Mouse (Mus musculus): ENCODE data around the gene Sh3rf3.

The Sh3rf3 gene

GRCm38 (mm10) chr10:58855199-58855751, 42.1 kb downstream of the Sh3rf3 start:
- no peak for DNase-seq

- DNase-seq: no peak
Observed at GRCm38 (mm10) chr10:58855814-58856213, 42.7 kb downstream of the Sh3rf3 start.

- DNase-seq: no peak
Observed at GRCm38 (mm10) chr10:58856742-58857141, 43.6 kb downstream of the Sh3rf3 start.

DNA sequence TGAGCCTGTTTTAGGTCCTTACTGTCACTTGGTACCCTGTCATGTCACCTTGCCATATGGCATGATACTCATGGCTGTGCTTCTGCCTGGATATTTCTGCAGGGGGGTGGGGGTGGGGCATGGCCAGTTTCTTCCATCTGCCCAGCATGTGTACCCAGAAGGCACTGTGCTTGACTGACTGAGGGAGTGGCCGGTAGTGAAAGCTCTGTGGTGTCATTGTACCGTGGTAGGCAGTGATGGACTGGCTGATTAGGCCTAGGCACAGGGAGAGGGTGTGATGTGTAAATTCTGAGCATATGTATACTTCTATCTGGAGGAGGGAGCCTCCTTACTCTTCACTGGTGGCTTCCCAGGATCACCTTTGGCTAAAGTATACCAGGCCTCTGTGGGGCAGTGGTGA, 51.6 kb downstream of the Sh3rf3 start:
- no peak for DNase-seq

- DNase-seq: no peak
Observed at GRCm38 (mm10) chr10:58867536-58867935, 54.4 kb downstream of the Sh3rf3 start.

- DNase-seq: no peak
Observed at GRCm38 (mm10) chr10:58869836-58870235, 56.7 kb downstream of the Sh3rf3 start.

GRCm38 (mm10) chr10:58871149-58871820, 58.1 kb downstream of the Sh3rf3 start:
- no peak for DNase-seq

DNA sequence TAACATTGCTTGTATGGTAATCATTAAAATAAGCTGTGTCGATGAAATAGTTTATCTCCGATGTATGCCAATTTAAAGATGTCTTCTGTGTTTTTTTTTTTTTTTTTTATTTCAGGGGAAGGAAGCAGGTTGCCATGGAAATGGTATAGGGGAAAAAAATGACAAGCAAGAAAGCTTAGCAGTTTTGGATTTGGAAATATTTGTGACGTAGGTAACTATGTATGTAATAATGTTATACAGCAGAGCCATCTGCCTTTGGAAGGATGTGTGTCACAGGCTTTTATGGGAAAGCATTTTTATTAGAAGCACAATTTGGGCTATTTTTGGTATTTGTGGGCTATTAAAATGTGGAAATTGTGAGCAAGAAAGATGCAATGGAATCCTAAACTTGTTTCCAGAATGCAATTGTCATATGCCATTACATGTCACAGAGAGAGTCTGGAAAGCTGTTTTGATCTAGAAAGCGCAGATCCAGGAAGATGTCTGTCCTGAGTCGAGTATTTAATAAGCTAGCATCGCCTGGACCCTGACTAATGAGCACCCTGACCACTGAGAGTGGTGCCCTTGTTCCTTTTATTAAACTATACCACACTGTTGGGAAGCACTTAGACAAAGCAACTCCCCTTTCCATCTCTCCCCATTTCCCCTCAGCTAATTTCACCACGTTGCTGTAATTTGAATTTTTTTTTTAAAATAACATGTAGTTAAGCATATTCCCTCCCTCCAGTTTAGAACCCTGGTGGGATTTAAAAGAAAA, 58.8 kb downstream of the Sh3rf3 start:
- DNase-seq: no peak

DNA sequence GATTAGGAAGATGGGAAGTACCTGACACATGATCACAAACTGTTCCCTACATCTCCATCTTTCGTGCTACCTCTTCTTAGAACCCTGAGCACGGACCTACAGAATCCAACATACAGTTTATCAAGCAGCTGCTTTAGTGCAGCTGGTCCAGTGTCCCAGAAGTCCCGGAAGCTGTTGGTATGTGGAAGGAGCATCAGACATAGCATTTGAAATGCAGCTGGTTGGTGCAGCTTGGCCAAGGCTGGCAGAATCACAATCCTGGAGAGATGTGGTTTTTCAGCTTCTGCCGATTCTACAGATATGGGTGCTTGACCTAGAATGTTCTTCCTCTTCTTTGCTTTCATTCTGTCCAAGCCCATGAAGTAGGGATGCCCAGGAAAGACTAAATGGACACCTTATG, 64.7 kb downstream of the Sh3rf3 start:
- no peak for DNase-seq

DNA sequence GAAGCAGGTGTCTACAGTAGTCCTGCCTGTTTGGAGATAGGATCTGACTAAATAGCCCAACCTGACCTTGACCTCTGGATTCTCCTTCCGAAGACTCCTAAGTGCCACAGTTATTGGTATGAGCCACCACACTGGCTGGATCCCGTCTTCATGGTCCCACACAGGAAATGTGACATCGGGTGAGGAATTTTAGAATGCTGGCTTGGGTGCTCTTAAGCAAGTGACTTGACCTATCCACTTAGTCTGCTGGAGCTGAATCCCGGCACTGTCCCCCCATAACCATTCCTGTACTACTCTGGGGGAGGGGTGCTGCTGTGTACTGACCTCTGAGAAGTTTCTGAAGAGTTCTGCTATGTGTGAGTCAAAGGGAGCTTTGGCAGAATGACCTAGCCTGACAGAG, 65.5 kb downstream of the Sh3rf3 start:
- DNase-seq: no peak

- no peak for DNase-seq
Observed at GRCm38 (mm10) chr10:58882741-58883140, 69.6 kb downstream of the Sh3rf3 start.

- no peak for DNase-seq
Observed at GRCm38 (mm10) chr10:58885351-58885750, 72.2 kb downstream of the Sh3rf3 start.

DNA sequence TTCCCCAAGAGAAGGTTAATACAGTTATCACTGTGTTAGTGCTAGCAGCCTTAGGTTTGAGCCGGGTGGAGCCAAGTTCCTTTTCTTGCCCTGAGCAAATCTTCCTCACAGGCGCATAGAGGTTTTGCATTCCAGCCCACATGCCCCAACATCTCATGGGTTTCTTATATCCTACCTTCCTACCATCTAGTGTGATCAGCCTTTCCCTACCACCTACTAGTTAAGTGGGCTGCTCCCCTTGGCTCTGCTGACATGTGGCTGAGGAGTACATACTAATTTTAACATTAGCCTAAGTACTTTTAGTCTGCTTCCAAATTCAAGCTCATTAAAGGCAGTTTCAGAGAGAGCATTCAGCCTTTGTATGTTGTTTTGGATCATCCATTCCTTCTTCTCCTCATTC, 72.7 kb downstream of the Sh3rf3 start:
- DNase-seq: no peak

- no peak for DNase-seq
Observed at GRCm38 (mm10) chr10:58890671-58891439, 77.7 kb downstream of the Sh3rf3 start.

DNA sequence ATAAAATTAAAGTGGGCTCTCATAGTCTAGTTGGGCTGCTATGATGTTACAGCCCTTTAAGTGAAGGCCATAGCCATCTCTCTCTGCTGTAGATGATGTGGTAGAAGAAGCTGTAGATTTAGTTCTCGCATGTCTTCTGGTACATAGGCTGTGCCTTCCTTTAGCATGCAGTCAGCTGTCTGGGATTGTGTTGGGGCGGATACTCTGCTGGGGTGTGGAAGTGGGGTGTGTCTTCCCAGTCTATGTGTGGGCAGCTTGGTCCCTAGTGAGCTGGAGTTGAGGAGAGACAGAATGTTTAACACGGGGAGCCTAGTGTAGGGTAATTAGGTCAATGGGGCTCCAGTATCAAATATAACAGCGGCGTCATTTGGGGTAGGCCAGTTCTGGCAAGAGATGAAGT, 82.3 kb downstream of the Sh3rf3 start:
- DNase-seq: no peak

- DNase-seq: no peak
Observed at GRCm38 (mm10) chr10:58897009-58897543, 83.9 kb downstream of the Sh3rf3 start.

GRCm38 (mm10) chr10:58905253-58905652, 92.1 kb downstream of the Sh3rf3 start:
- DNase-seq: no peak

DNA sequence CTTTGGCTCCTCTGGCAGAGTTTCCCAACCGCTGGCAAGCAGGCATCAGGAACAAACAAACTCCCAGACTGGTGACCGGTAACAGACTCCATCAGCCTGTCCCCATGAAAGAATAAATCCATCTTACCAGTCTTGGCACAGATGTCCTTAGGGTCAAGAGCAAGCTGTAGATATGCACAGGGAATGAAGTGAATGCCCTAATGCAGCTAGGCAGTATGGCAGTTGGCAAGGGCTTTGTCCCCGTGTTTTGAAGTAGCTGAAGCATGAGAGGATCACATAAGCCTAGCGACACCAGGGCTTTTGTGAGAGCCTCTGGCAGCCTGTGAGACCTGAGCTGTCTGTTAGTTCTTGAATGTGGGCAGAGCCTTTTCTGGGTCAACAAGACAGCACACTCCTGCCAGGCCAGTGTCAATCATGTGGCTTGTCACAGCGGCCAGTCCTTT, 93.9 kb downstream of the Sh3rf3 start:
- peak in 1 of 2 experiments; percentile 7 for DNase-seq

GRCm38 (mm10) chr10:58908451-58908850, 95.3 kb downstream of the Sh3rf3 start:
- DNase-seq: no peak

- DNase-seq: no peak
Observed at GRCm38 (mm10) chr10:58915301-58916245, 102.4 kb downstream of the Sh3rf3 start.

- DNase-seq: no peak
Observed at GRCm38 (mm10) chr10:58921643-58922188, 108.6 kb downstream of the Sh3rf3 start.
